Mouse (Mus musculus): ENCODE data around the gene Ryr3. TPM values are rescaled to one million over a fixed set of nuclear protein-coding genes. Genes with fewer than 3 reads are reported as not detected.

The Ryr3 gene
- polyA plus RNA-seq, 1 experiment from 2014 or later: 2.1 TPM

DNA sequence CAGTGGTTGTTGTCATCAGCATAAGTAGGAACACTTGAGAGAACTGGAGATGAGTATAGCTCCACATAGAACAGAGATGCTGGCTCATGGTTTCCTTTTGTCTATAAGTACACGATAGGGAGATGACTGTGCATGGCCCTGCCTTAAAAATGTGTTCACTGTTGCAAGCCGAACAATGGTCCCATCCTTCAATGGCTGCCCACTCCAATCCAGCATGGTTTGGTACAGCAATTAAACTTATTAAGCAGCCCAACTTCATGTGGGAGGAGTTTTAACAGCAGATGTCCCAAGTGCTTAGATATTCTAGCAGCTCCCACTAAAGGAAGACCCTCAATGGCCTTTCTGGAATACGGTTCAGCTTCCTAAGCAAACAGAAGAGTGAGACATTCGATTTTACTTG is 456.2 kb downstream of the Ryr3 start:
- 78% methylated on average over 4 of the region's 4 CpGs for WGBS
- no peak overlapping the region for H3K9ac ChIP-seq (replicated peaks)
- no peaks in the 10 kb centered on the region for H3K27me3 ChIP-seq
- no peak for ATAC-seq
- no peak overlapping the region for H3K27ac ChIP-seq
- H3K36me3 ChIP-seq: no peaks in the 10 kb centered on the region
- no peaks in the 10 kb centered on the region for H3K9me3 ChIP-seq
- H3K4me1 ChIP-seq (replicated peaks): no peaks in the 10 kb centered on the region
- H3K4me2 ChIP-seq (replicated peaks): no peak overlapping the region
- H3K4me3 ChIP-seq (replicated peaks): no peak overlapping the region

DNA sequence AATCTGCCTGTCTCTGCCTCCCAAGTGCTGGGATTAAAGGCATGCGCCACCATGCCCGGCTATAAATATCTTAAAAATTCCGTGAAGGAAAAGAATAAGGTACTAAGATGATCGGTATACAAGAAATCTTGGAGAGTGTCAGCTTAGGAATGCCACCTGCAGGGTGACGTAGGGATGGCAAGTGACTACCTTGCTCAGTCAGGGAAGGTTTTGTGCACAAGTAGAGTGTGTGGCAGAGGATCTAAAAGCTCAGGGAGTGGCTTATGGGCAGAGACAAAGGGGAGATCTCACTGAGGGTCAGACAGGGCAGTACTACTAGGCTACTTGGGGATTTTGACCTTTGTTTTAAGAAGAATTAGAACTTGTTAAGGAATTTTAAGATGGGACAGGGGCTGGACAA is 457.2 kb downstream of the Ryr3 start:
- Histone ChIP-seq H3K36me3 (no peaks in the 10 kb centered on the region), H3K4me3 (replicated peaks) (no peak overlapping the region), H3K9me3 (no peaks in the 10 kb centered on the region), H3K4me2 (replicated peaks) (no peak overlapping the region), H3K4me1 (replicated peaks) (no peaks in the 10 kb centered on the region), H3K9ac (replicated peaks) (no peak overlapping the region), H3K27ac (no peak overlapping the region), H3K27me3 (no peaks in the 10 kb centered on the region)
- WGBS: 75% methylated on average over 5 of the region's 5 CpGs
- ATAC-seq: no peak

DNA sequence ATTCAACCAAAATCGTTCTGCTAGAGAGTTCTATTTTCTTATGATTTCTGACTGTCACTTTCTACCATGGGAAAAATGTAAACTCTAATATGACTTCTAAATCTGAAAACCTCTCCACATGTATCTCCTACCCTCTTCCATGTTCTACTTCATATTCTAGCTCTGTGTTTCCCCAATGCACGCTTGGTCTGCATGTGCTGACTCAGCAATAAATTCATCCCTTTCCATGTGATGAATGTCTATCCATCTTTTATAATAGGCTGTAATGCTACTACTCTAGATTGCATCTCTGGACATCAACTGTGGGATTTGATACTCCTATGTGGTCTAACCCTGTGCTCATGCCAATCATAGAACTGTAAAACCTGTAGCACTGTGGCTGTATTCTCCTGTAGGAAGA is 458.2 kb downstream of the Ryr3 start:
- Histone ChIP-seq H3K9ac (replicated peaks) (no peak overlapping the region), H3K4me2 (replicated peaks) (no peak overlapping the region), H3K4me3 (replicated peaks) (no peak overlapping the region), H3K36me3 (no peaks in the 10 kb centered on the region), H3K4me1 (replicated peaks) (no peaks in the 10 kb centered on the region), H3K27ac (no peak overlapping the region), H3K9me3 (no peaks in the 10 kb centered on the region), H3K27me3 (no peaks in the 10 kb centered on the region)
- 95% methylated on average over 2 of the region's 2 CpGs for WGBS
- ATAC-seq: no peak

DNA sequence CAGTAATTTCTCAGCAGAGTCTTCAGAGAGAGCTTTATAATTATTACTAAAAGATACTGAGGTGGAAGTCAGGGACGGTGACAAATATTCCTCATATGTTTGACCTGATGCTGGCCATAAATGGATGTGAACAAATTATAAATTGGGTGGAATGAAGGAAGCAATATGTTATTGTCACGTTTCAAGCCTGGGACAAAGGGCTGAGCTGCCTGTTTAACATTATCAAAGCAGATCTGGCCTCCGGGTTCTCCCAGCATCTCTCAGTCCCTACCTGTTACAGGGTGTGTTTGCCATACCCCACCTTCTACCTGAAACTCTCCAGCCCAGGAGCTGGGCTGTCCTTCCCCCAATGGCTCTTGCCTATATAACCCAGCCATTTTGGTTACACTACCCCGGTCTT is 463.6 kb downstream of the Ryr3 start:
- Histone ChIP-seq H3K27me3 (no peaks in the 10 kb centered on the region), H3K4me3 (replicated peaks) (no peak overlapping the region)
- WGBS: 79% methylated on average over 4 of the region's 4 CpGs

DNA sequence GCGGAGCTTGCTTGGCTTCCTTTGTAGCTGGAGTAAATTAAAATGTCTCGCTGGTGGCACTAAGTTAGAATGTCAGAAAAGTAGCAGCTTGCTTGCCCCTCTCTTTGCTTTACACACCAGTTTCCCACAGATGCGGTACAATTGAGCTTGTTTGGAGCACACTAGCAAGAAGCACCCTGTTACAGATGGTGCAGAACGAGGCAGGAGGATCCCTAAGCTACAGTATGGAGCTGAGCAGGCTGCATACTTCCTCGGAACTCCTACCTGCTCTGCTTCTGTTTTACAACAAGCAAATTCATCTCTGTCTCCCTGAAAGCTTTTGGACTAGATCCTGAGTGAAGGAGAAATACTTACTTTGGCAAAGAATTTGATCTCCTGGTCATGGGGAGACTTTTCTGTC is 465.5 kb downstream of the Ryr3 start:
- no peak overlapping the region for H3K4me3 ChIP-seq (replicated peaks)
- ATAC-seq: no peak
- H3K9ac ChIP-seq (replicated peaks): no peak overlapping the region
- WGBS: 88% methylated on average over 5 of the region's 5 CpGs
- H3K4me2 ChIP-seq (replicated peaks): no peak overlapping the region
- no peak overlapping the region for H3K27ac ChIP-seq
- H3K4me1 ChIP-seq (replicated peaks): no peaks in the 10 kb centered on the region
- H3K36me3 ChIP-seq: no peaks in the 10 kb centered on the region
- H3K9me3 ChIP-seq: no peaks in the 10 kb centered on the region
- H3K27me3 ChIP-seq: no peaks in the 10 kb centered on the region

More for the DNA sequence above, 463.6 kb downstream of the Ryr3 start:
- Histone ChIP-seq H3K4me1 (replicated peaks) (no peaks in the 10 kb centered on the region), H3K4me2 (replicated peaks) (no peak overlapping the region), H3K9me3 (no peaks in the 10 kb centered on the region), H3K36me3 (no peaks in the 10 kb centered on the region), H3K27ac (no peak overlapping the region), H3K9ac (replicated peaks) (no peak overlapping the region)
- no peak for ATAC-seq

DNA sequence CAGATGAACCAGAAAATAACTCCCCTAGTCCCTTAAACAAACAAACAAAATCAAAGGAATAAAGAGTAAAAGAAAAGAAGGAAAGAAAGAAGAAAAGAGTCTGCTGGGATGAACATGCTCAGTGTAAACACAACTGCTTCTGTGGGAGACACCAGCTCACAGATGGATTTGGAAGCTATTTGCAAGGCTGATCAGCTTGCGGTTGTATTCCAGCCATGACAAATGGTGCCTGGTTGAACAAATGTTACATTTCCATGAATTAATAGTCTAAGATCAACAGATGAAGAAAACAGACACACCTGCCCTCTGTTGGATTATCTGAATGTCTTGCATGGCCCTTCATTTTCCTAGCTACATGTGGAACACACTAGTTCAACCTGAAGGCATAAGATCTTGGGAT is 468.4 kb downstream of the Ryr3 start:
- H3K27ac ChIP-seq: no peak overlapping the region

DNA sequence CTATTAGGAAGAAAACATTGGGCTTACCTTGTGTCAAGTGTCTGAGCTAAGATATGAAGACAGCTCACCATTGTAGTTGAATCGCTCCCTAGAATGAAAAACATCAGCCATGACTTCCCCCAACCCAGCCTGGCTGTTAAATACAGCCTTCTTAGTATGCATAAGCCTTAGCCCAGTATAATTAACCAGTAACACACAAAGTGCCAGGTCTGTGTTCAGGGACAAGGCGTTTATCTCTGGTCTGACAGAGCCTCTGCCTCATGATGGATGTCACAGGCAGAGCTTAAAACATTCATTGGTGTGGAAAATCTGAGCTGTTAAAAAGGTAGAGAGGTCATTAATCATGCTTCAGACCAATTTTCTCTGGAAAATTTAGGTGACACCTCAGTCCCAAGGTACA is 484.0 kb downstream of the Ryr3 start:
- Histone ChIP-seq H3K9ac (replicated peaks) (no peak overlapping the region), H3K4me1 (replicated peaks) (no peaks in the 10 kb centered on the region), H3K4me2 (replicated peaks) (no peak overlapping the region), H3K27me3 (no peaks in the 10 kb centered on the region), H3K4me3 (replicated peaks) (no peak overlapping the region), H3K9me3 (no peaks in the 10 kb centered on the region), H3K27ac (peak overlapping the region; percentile 1; the same call in 1 of the 2 replicates), H3K36me3 (no peaks in the 10 kb centered on the region)
- peak; percentile 70; the same call in 1 of the 2 replicates for ATAC-seq
- whole genome bisulfite sequencing: 53% methylated on average over 2 of the region's 2 CpGs

More for the DNA sequence above, 468.4 kb downstream of the Ryr3 start:
- WGBS: 83% methylated on average over 1 of the region's 1 CpGs
- Histone ChIP-seq H3K9ac (replicated peaks) (no peak overlapping the region), H3K4me1 (replicated peaks) (no peaks in the 10 kb centered on the region), H3K27me3 (no peaks in the 10 kb centered on the region), H3K4me2 (replicated peaks) (no peak overlapping the region), H3K4me3 (replicated peaks) (no peak overlapping the region), H3K9me3 (no peaks in the 10 kb centered on the region), H3K36me3 (no peaks in the 10 kb centered on the region)
- no peak for ATAC-seq

DNA sequence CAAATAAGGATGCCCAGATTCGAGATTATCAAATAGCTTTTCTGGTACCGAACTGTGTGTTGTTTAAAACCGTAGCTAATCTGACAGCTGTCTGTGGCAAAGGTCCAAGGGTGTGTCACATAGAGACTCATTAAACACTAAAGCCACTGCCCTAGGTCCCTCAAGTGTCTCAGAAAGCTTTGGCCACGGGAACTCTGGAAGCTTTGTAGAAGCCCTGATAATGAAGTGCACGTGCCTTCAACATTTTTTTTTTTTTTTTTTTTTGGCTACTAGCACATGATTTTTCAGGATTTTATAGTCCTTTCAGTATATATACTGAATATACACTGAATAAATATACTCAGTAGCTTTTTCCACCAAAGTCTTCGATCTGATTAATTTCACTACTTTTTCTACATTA is 489.1 kb downstream of the Ryr3 start:
- Histone ChIP-seq H3K27me3 (no peaks in the 10 kb centered on the region), H3K9ac (replicated peaks) (no peak overlapping the region), H3K27ac (no peak overlapping the region), H3K4me1 (replicated peaks) (no peaks in the 10 kb centered on the region), H3K9me3 (no peaks in the 10 kb centered on the region), H3K4me2 (replicated peaks) (no peak overlapping the region), H3K36me3 (no peaks in the 10 kb centered on the region), H3K4me3 (replicated peaks) (no peak overlapping the region)
- ATAC-seq: no peak
- WGBS: 42% methylated on average over 6 of the region's 6 CpGs

DNA sequence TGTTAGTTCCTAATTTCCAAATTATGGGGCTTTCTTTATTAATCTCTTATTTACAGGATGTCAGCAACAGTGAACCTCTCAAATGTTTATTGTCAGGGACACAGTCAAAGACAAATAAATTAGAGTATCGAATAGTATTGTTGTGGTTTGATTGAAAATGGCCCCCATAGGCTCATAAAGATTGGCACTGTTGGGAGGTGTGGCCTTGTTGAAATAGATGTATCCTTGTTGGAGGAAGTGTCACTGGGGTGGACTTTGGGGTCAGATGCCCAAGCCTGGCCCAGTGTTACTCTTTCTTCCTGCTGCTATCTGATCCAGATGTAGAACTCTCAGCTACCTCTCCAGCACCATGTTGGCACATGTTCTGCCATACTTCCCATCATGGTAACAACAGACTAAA is 495.7 kb downstream of the Ryr3 start:
- 76% methylated on average over 1 of the region's 1 CpGs for WGBS

DNA sequence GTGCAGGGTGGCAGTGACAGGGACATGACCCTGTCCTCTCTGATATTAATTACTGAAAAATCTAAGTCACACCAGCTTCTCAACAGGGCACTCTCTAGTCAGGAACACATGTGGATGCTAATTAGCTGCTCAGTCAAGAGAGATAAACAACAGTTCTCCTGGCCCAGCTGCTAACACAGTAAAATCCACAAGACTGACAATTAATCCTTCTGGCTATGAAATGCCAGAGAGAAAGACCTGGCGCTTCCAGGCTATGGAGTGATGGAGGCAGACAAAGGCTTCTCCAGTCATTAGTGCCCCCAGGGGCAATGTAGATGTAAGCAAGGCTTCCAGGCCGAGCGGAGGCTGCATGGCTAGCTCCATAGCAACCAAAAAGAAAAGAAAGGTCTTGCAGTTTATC is 496.2 kb downstream of the Ryr3 start:
- 8% methylated on average over 3 of the region's 3 CpGs for WGBS
- Histone ChIP-seq H3K36me3 (no peaks in the 10 kb centered on the region), H3K9me3 (no peaks in the 10 kb centered on the region), H3K4me2 (replicated peaks) (no peak overlapping the region), H3K27ac (peak overlapping the region; percentile 72), H3K9ac (replicated peaks) (no peak overlapping the region), H3K4me3 (replicated peaks) (no peak overlapping the region), H3K4me1 (replicated peaks) (peaks cover 8% of the 10 kb centered on the region), H3K27me3 (no peaks in the 10 kb centered on the region)
- ATAC-seq: peak; percentile 94

More for the DNA sequence above, 495.7 kb downstream of the Ryr3 start:
- H3K4me1 ChIP-seq (replicated peaks): peaks cover 8% of the 10 kb centered on the region
- no peaks in the 10 kb centered on the region for H3K27me3 ChIP-seq
- H3K4me2 ChIP-seq (replicated peaks): no peak overlapping the region
- no peak overlapping the region for H3K4me3 ChIP-seq (replicated peaks)
- no peak overlapping the region for H3K27ac ChIP-seq
- peak; percentile 19; the same call in 1 of the 2 replicates for ATAC-seq
- no peaks in the 10 kb centered on the region for H3K9me3 ChIP-seq
- no peak overlapping the region for H3K9ac ChIP-seq (replicated peaks)
- H3K36me3 ChIP-seq: no peaks in the 10 kb centered on the region

DNA sequence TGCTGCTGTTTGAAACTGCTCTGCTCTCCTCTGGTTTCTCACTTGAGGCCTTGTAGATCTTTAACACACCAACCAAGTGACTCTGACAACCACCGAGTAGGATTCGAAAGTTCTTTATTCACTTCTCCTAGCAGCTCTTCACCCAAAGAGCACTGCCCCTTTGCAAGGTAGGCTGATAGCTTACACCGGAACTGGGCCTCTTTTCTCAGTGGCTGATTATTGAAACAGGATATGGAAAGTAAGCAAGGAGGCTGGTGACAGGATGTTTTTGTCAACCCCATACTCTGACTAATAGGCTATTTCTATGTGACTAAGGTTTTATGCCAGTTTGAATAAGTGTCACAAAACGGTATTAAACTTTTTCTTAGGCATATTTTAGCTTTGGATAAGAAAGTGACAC is 502.2 kb downstream of the Ryr3 start:
- Histone ChIP-seq H3K27ac (no peak overlapping the region), H3K9ac (replicated peaks) (no peak overlapping the region), H3K4me2 (replicated peaks) (no peak overlapping the region), H3K4me1 (replicated peaks) (peaks cover 3% of the 10 kb centered on the region; the same call in 1 of the 2 replicates), H3K36me3 (no peaks in the 10 kb centered on the region), H3K4me3 (replicated peaks) (no peak overlapping the region), H3K27me3 (no peaks in the 10 kb centered on the region), H3K9me3 (no peaks in the 10 kb centered on the region)
- 85% methylated on average over 4 of the region's 4 CpGs for WGBS
- no peak for ATAC-seq

DNA sequence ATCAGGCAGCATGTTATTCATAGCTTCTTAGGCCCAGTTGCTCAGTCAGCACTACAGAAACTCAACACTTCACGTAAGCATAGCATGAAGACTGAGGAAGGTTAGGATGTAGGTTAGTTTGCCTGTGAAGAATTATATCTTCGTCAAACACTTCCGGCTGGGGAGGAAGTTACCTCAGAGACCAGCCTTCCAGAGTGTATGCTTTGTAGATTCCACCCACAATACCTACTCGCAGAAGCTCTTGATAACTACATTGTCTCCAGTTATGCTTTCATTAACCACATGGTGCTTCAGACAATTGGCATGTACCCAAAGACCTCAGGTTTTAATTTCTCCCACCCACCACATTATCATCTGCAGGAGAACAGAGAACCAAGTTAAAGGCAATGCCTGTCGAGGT is 535.1 kb downstream of the Ryr3 start:
- H3K4me2 ChIP-seq (replicated peaks): no peak overlapping the region
- H3K27me3 ChIP-seq: no peaks in the 10 kb centered on the region
- no peak overlapping the region for H3K27ac ChIP-seq
- WGBS: 82% methylated on average over 5 of the region's 5 CpGs
- ATAC-seq: no peak
- no peak overlapping the region for H3K4me3 ChIP-seq (replicated peaks)
- H3K36me3 ChIP-seq: no peaks in the 10 kb centered on the region
- no peaks in the 10 kb centered on the region for H3K9me3 ChIP-seq
- no peaks in the 10 kb centered on the region for H3K4me1 ChIP-seq (replicated peaks)
- no peak overlapping the region for H3K9ac ChIP-seq (replicated peaks)

DNA sequence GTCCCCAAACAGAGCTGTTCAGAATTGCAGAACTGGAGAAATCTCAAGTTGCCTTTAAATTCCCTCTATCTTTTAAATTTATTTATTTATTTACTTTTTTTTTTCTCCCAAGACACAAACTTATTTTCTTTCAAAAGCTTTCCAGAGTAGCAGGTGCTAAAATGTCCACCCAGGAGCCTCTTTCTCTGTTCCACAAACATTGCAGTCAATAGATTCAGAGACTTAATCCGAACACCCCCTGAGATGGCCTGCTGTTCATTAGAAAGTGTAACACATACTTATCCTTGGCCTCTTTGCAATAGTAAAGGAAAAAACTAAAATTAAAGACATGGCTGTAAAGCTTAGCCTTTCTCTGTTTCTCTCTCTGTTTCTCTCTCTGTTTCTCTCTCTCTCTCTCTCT is 539.6 kb downstream of the Ryr3 start:
- Histone ChIP-seq H3K4me1 (replicated peaks) (no peaks in the 10 kb centered on the region), H3K9ac (replicated peaks) (no peak overlapping the region), H3K9me3 (no peaks in the 10 kb centered on the region), H3K27me3 (no peaks in the 10 kb centered on the region), H3K27ac (no peak overlapping the region), H3K4me2 (replicated peaks) (no peak overlapping the region), H3K4me3 (replicated peaks) (no peak overlapping the region), H3K36me3 (no peaks in the 10 kb centered on the region)
- ATAC-seq: no peak
- 33% methylated on average over 1 of the region's 1 CpGs for WGBS
